19 mouse cellular contexts compared by ENCODE assay signal in the genomic region with DNA sequence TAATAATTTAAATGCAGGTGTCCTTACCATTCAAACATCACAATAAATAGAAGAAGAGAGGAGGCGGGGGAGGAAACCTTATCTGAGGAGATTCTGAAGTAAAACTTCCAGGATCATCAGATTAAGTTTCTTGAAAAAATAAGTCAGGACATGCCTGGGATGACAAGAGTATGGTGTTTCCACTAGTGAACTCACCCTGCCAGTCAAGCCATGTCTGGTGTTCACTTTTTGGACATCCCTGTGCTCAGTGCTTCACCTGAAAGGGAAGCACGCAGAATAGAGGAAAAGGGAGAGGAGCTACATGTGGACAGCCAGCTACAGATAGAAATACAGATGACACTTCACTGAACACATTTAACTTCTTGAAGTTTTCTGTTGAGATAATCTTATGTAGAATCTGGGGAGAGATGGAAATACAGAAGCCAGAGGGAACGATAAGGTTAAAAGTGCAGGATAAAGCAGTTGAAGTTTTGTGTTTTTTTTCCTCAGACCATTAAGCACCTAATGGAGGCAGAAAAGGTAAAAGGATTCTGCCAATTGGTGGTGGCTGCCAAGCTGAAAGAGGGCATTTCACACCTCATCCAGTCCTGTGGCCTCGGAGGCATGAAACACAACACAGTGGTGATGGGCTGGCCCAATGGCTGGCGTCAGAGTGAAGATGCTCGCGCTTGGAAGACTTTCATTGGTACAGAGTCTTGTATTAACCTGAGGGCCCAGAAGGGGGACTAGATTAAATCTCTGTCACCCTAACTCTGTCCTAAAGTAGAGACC. TPM values are rescaled to one million over a fixed set of nuclear protein-coding genes. Genes with fewer than 3 reads are reported as not detected.
DNase-seq lines count a peak whose midpoint lies in the region; ATAC-seq and TF ChIP-seq lines count a peak whose summit lies in the region.
"Had no signal": no experiment of that assay in that cellular context is flagged by ENCODE, and none has a peak within 500 bp of the region (broad histone marks: within the 10 kb centered on the region; RNA-seq: fewer than 3 reads in every experiment).

No protein-coding gene starts in this region.

- H3K27me3 ChIP-seq in kidney, embryonic 14.5 days (ENCODE audit: control insufficient read depth, insufficient read depth, low read length) = no peaks in the 10 kb centered on the region
- no peaks in the 10 kb centered on the region for H3K27me3 ChIP-seq in kidney, adult 2 months (replicated peaks; ENCODE audit: control insufficient read depth, insufficient read depth, low read length)
- no peaks in the 10 kb centered on the region for H3K27me3 ChIP-seq in kidney, embryonic 16.5 days (ENCODE audit: insufficient read depth, low read length)
- no peaks in the 10 kb centered on the region for H3K27me3 ChIP-seq in liver, embryonic 11.5 days (replicated peaks; ENCODE audit: control insufficient read depth, insufficient read depth, low read length)
- H3K27me3 ChIP-seq: embryonic facial prominence, embryonic 12.5 days; forebrain, embryonic 13.5 days; forebrain, embryonic 15.5 days had no signal

- 38% methylated on average over 7 of the region's 7 CpGs for WGBS in kidney, embryonic 14.5 days
- WGBS in kidney, adult 2 months = 50% methylated on average over 7 of the region's 7 CpGs
- 48% methylated on average over 7 of the region's 7 CpGs for WGBS in kidney, embryonic 16.5 days
- WGBS in liver, embryonic 11.5 days = 90% methylated on average over 7 of the region's 7 CpGs

- no peak overlapping the region for H3K9ac ChIP-seq in kidney, embryonic 14.5 days (ENCODE audit: low read depth, low read length)
- H3K9ac ChIP-seq in kidney, embryonic 16.5 days (replicated peaks; ENCODE audit: low read length) = no peak overlapping the region
- H3K9ac ChIP-seq in liver, embryonic 11.5 days (ENCODE audit: low read depth, low read length) = no peak overlapping the region
- H3K9ac ChIP-seq: embryonic facial prominence, embryonic 12.5 days; forebrain, embryonic 13.5 days; forebrain, embryonic 15.5 days had no signal

- no peaks in the 10 kb centered on the region for H3K9me3 ChIP-seq in kidney, embryonic 14.5 days (ENCODE audit: control insufficient read depth, low read length)
- no peaks in the 10 kb centered on the region for H3K9me3 ChIP-seq in kidney, embryonic 16.5 days (ENCODE audit: low read length)
- H3K9me3 ChIP-seq in liver, embryonic 11.5 days (ENCODE audit: control insufficient read depth, low read length) = no peaks in the 10 kb centered on the region
- H3K9me3 ChIP-seq: embryonic facial prominence, embryonic 10.5 days; embryonic facial prominence, embryonic 12.5 days; forebrain, embryonic 13.5 days; forebrain, embryonic 15.5 days had no signal

- H3K4me1 ChIP-seq in kidney, embryonic 14.5 days (ENCODE audit: control insufficient read depth, insufficient read depth, low read length) = no peaks in the 10 kb centered on the region
- no peaks in the 10 kb centered on the region for H3K4me1 ChIP-seq in kidney, adult 2 months (ENCODE audit: control insufficient read depth, insufficient read depth, low read length)
- no peaks in the 10 kb centered on the region for H3K4me1 ChIP-seq in kidney, embryonic 16.5 days (ENCODE audit: insufficient read depth, low read length)
- no peaks in the 10 kb centered on the region for H3K4me1 ChIP-seq in liver, embryonic 11.5 days (replicated peaks; ENCODE audit: control insufficient read depth, insufficient read depth, low read length)
- H3K4me1 ChIP-seq: embryonic facial prominence, embryonic 10.5 days; embryonic facial prominence, embryonic 12.5 days; forebrain, embryonic 13.5 days; forebrain, embryonic 15.5 days had no signal

- no peak overlapping the region for H3K4me2 ChIP-seq in kidney, embryonic 14.5 days (replicated peaks; ENCODE audit: low read depth, low read length)
- no peak overlapping the region for H3K4me2 ChIP-seq in kidney, embryonic 16.5 days (replicated peaks; ENCODE audit: low read depth, low read length)
- no peak overlapping the region for H3K4me2 ChIP-seq in liver, embryonic 11.5 days
- H3K4me2 ChIP-seq: embryonic facial prominence, embryonic 12.5 days; forebrain, embryonic 13.5 days; forebrain, embryonic 15.5 days had no signal

- TF ChIP-seq POLR2A in kidney, adult 2 months (IDR thresholded peaks at IDR 0.05; ENCODE audit: low read depth, low read length) = no peak

- no peak overlapping the region for H3K4me3 ChIP-seq in kidney, embryonic 14.5 days (ENCODE audit: low read length)
- H3K4me3 ChIP-seq in kidney, adult 2 months (ENCODE audit: insufficient read depth, low read depth, low read length) = no peak overlapping the region
- no peak overlapping the region for H3K4me3 ChIP-seq in kidney, embryonic 16.5 days (ENCODE audit: low read length)
- H3K4me3 ChIP-seq in liver, embryonic 11.5 days (ENCODE audit: low read depth, low read length) = no peak overlapping the region
- H3K4me3 ChIP-seq: embryonic facial prominence, embryonic 10.5 days; embryonic facial prominence, embryonic 12.5 days; forebrain, embryonic 13.5 days; forebrain, embryonic 15.5 days had no signal

- DNase-seq in kidney, adult 2 months = no peak
- no peak for DNase-seq in kidney, postnatal 10 days
- peak; percentile 9 for DNase-seq in R1 (ENCODE audit: low read depth, low spot score)
- no peak for DNase-seq in liver, embryonic 11.5 days (ENCODE audit: low spot score)
- DNase-seq: adrenal gland, adult 8-10 months; adrenal gland, postnatal 14 days; adrenal gland, postnatal 36 days; cerebellum, adult 11-12 months; cerebellum, adult 2 months; cerebellum, adult 9-10 months; cerebellum, postnatal 10 days; cerebellum, postnatal 25 days had no signal

- ATAC-seq in kidney, embryonic 14.5 days (ENCODE audit: low FRiP score, low TSS enrichment) = peak; percentile 79
- peak; percentile 72; the same call in 1 of the 2 replicates for ATAC-seq in kidney, embryonic 16.5 days (ENCODE audit: low FRiP score, low TSS enrichment)
- ATAC-seq in liver, embryonic 11.5 days (replicated peaks; ENCODE audit: low FRiP score) = no peak
- ATAC-seq: activated CD4-positive, CD25-positive, alpha-beta regulatory T cell, adult 4 months; forebrain, embryonic 13.5 days; forebrain, embryonic 15.5 days had no signal

- H3K36me3 ChIP-seq in kidney, embryonic 14.5 days (ENCODE audit: control insufficient read depth, insufficient read depth, low read length) = peaks cover 29% of the 10 kb centered on the region
- peaks cover 17% of the 10 kb centered on the region for H3K36me3 ChIP-seq in kidney, adult 2 months (ENCODE audit: control insufficient read depth, insufficient read depth, low read length)
- peaks cover 29% of the 10 kb centered on the region; the same call in 1 of the 2 replicates for H3K36me3 ChIP-seq in kidney, embryonic 16.5 days (ENCODE audit: insufficient read depth, low read length)
- H3K36me3 ChIP-seq in liver, embryonic 11.5 days (ENCODE audit: control insufficient read depth, insufficient read depth, low read length) = peaks cover 16% of the 10 kb centered on the region

- no peak overlapping the region for H3K27ac ChIP-seq in kidney, embryonic 14.5 days (ENCODE audit: low read depth, low read length)
- no peak overlapping the region for H3K27ac ChIP-seq in kidney, adult 2 months (ENCODE audit: insufficient read depth, low read depth, low read length)
- no peak overlapping the region for H3K27ac ChIP-seq in kidney, embryonic 16.5 days (ENCODE audit: low read length)
- H3K27ac ChIP-seq in liver, embryonic 11.5 days (ENCODE audit: low read depth, low read length) = no peak overlapping the region
- H3K27ac ChIP-seq: embryonic facial prominence, embryonic 10.5 days; embryonic facial prominence, embryonic 12.5 days; forebrain, embryonic 13.5 days; forebrain, embryonic 15.5 days had no signal

- TF ChIP-seq CTCF in kidney, adult 2 months (conservative IDR thresholded peaks at IDR 0.05; ENCODE audit: insufficient read depth, insufficient read length, low read depth, low read length) = no peak

RNA-seq across cellular contexts. Expression of a gene that starts 14.0 kb away (rescaled TPM):
- 123 and 132 TPM in 2 replicates for polyA plus RNA-seq in kidney, embryonic 14.5 days (2014; fragmentation: Nextera tagmentation; extraction: Ambion mirVana)
- 112 and 123 TPM in 2 replicates for polyA plus RNA-seq in kidney, adult 2 months (2012; rRNA removed)
- polyA plus RNA-seq in kidney, embryonic 16.5 days (2015; fragmentation: Nextera tagmentation; extraction: Ambion mirVana) = 129 and 139 TPM in 2 replicates
- polyA plus RNA-seq in liver, embryonic 11.5 days (2014; fragmentation: Nextera tagmentation; extraction: Ambion mirVana) = 82.2 and 84.8 TPM in 2 replicates

RNA-seq across cellular contexts. Expression of a gene that starts 25.1 kb away (rescaled TPM):
- polyA plus RNA-seq in kidney, embryonic 14.5 days (2014; fragmentation: Nextera tagmentation; extraction: Ambion mirVana) = 37.4 and 46.5 TPM in 2 replicates
- polyA plus RNA-seq in kidney, adult 2 months (2012; rRNA removed) = 1.5 and 2.4 TPM in 2 replicates
- polyA plus RNA-seq in kidney, embryonic 16.5 days (2015; fragmentation: Nextera tagmentation; extraction: Ambion mirVana) = 37.0 and 42.6 TPM in 2 replicates
- polyA plus RNA-seq in liver, embryonic 11.5 days (2014; fragmentation: Nextera tagmentation; extraction: Ambion mirVana) = 38.5 and 47.1 TPM in 2 replicates

Comparison
In these comparisons a context has a peak if more than half of its experiments do, and no peak if none do; other contexts are left out.
1. RNA of a gene that starts 25.1 kb away (polyA plus RNA-seq): 37.4 to 46.5 TPM in kidney, embryonic 14.5 days, 38.5 to 47.1 TPM in liver, embryonic 11.5 days and 37.0 to 42.6 TPM in kidney, embryonic 16.5 days; 1.5 to 2.4 TPM in kidney, adult 2 months; every median in the first group is over 10 times any median in the second.